Mouse (Mus musculus): ENCODE data around the gene Galnt12. TPM values are rescaled to one million over a fixed set of nuclear protein-coding genes. Genes with fewer than 3 reads are reported as not detected.

Gene Galnt12
- total RNA-seq, 1 experiment = 4.9 TPM

- Histone ChIP-seq H3K9ac (ENCODE audit: insufficient read depth, low read depth, low read length, poor library complexity, severe bottlenecking) (no peak overlapping the region), H3K36me3 (ENCODE audit: control insufficient read depth, insufficient read depth, low read length, poor library complexity, severe bottlenecking) (no peaks in the 10 kb centered on the region), H3K9me3 (ENCODE audit: control insufficient read depth, insufficient read depth, low read depth, low read length) (no peaks in the 10 kb centered on the region), H3K27ac (ENCODE audit: insufficient read depth, low read depth, low read length, poor library complexity, severe bottlenecking) (no peak overlapping the region), H3K4me3 (ENCODE audit: insufficient read depth in 1 of 2, low read depth in 1 of 2, low read length in 2 of 2, poor library complexity in 1 of 2, severe bottlenecking in 1 of 2) (no peak overlapping the region), H3K4me1 (ENCODE audit: control insufficient read depth in 2 of 2, insufficient read depth in 2 of 2, low read length in 2 of 2, poor library complexity in 1 of 2) (peaks cover 0 to 2% of the 10 kb centered on the region in 2 experiments; a peak in 1 of 4 replicates)
- DNase-seq (ENCODE audit: low read depth, low spot score) = no peak
- in situ Hi-C loops (cut with MboI; ENCODE audit: low sequenced_read_pairs in 2 of 2, unreplicated experiment in 2 of 2) = no loop called here
- no peak for TF ChIP-seq CHD2 (IDR thresholded peaks at IDR 0.05; ENCODE audit: low read depth, low read length)
- TF ChIP-seq HCFC1 (IDR thresholded peaks at IDR 0.05; ENCODE audit: borderline replicate concordance, insufficient read depth, low read length) = no peak
- TF ChIP-seq ZNF384 (IDR thresholded peaks at IDR 0.05; ENCODE audit: low read depth, low read length) = no peak
- no peak for TF ChIP-seq MAFK (IDR thresholded peaks at IDR 0.05; ENCODE audit: insufficient read depth, low read depth, low read length)
- TF ChIP-seq ZC3H11A (IDR thresholded peaks at IDR 0.05; ENCODE audit: borderline replicate concordance, low read depth, low read length) = no peak
These were observed 36.1 kb upstream of the Galnt12 start for GRCm38 (mm10) chr4:47055570-47056080.

DNA sequence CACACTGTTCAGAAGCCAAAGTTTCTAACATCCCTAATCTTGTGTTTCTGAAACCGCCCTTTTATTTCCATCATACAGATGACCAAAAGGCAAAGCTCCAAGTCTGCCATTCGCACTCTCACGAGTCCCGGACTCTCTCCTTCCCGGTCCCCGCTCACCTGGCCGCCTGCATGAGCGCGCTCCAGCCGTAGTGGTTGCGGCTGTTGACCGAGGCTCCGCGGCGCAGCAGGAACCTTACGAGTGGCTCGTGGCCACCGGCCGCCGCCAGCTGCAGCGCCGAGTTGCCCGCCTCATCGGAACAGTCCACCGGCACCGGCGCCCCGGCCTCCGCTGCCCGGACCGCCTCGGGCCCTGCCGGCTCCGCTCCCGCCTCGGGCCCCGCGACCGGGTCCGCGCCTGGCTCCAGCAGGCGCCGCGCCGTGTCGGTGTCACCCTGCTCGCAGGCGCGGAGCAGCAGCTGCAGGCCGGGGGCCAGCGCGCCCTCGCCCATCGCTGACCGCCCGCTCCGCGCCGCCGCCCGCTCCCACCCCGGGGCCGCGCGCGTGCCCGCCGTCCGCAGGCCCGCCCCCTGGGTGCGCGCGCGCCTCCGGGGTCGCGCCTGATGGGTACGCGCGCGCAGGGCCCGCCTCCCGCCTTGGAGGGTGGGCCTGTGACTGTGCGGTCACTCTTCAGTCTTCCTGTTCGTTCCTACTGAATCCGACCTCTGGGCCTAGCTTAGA, 34.8 kb upstream of the Galnt12 start, which contains the start of gene Anks6:
Gene Anks6 (minus strand): TSS at position 637 of the 719 bp plus-strand sequence.
- in situ Hi-C loops (cut with MboI; ENCODE audit: low sequenced_read_pairs in 2 of 2, unreplicated experiment in 2 of 2) = no loop called here

GRCm38 (mm10) chr4:47057510-47058325, 34.0 kb upstream of the Galnt12 start:
- TF ChIP-seq HCFC1 (IDR thresholded peaks at IDR 0.05; ENCODE audit: borderline replicate concordance, insufficient read depth, low read length) (no peak), ZC3H11A (IDR thresholded peaks at IDR 0.05; ENCODE audit: borderline replicate concordance, low read depth, low read length) (no peak), MAFK (IDR thresholded peaks at IDR 0.05; ENCODE audit: insufficient read depth, low read depth, low read length) (no peak), ZNF384 (IDR thresholded peaks at IDR 0.05; ENCODE audit: low read depth, low read length) (no peak), CHD2 (IDR thresholded peaks at IDR 0.05; ENCODE audit: low read depth, low read length) (no peak)
- in situ Hi-C loops (cut with MboI; ENCODE audit: low sequenced_read_pairs in 2 of 2, unreplicated experiment in 2 of 2) = no loop called here
- no peaks in the 10 kb centered on the region for H3K9me3 ChIP-seq (ENCODE audit: control insufficient read depth, insufficient read depth, low read depth, low read length)
- no peaks in the 10 kb centered on the region for H3K36me3 ChIP-seq (ENCODE audit: control insufficient read depth, insufficient read depth, low read length, poor library complexity, severe bottlenecking)
- H3K4me3 ChIP-seq (ENCODE audit: insufficient read depth in 1 of 2, low read depth in 1 of 2, low read length in 2 of 2, poor library complexity in 1 of 2, severe bottlenecking in 1 of 2) = peak overlapping the region; percentile 72 to 88
- no peak for DNase-seq (ENCODE audit: low read depth, low spot score)
- peak overlapping the region; percentile 76 for H3K9ac ChIP-seq (ENCODE audit: insufficient read depth, low read depth, low read length, poor library complexity, severe bottlenecking)
- H3K4me1 ChIP-seq (ENCODE audit: control insufficient read depth in 2 of 2, insufficient read depth in 2 of 2, low read length in 2 of 2, poor library complexity in 1 of 2) = no peaks in the 10 kb centered on the region
- H3K27ac ChIP-seq (ENCODE audit: insufficient read depth, low read depth, low read length, poor library complexity, severe bottlenecking) = no peak overlapping the region

More for the DNA sequence above, 34.8 kb upstream of the Galnt12 start, which contains the start of gene Anks6:
- no peak for TF ChIP-seq ZNF384 (IDR thresholded peaks at IDR 0.05; ENCODE audit: low read depth, low read length)
- TF ChIP-seq ZC3H11A (IDR thresholded peaks at IDR 0.05; ENCODE audit: borderline replicate concordance, low read depth, low read length) = no peak
- no peak for TF ChIP-seq CHD2 (IDR thresholded peaks at IDR 0.05; ENCODE audit: low read depth, low read length)
- no peak for TF ChIP-seq HCFC1 (IDR thresholded peaks at IDR 0.05; ENCODE audit: borderline replicate concordance, insufficient read depth, low read length)
- TF ChIP-seq MAFK (IDR thresholded peaks at IDR 0.05; ENCODE audit: insufficient read depth, low read depth, low read length) = no peak
- no peak for DNase-seq (ENCODE audit: low read depth, low spot score)
- H3K36me3 ChIP-seq (ENCODE audit: control insufficient read depth, insufficient read depth, low read length, poor library complexity, severe bottlenecking) = no peaks in the 10 kb centered on the region
- H3K9me3 ChIP-seq (ENCODE audit: control insufficient read depth, insufficient read depth, low read depth, low read length) = no peaks in the 10 kb centered on the region
- H3K27ac ChIP-seq (ENCODE audit: insufficient read depth, low read depth, low read length, poor library complexity, severe bottlenecking) = no peak within 1 kb of the TSS
- H3K4me3 ChIP-seq (ENCODE audit: insufficient read depth in 1 of 2, low read depth in 1 of 2, low read length in 2 of 2, poor library complexity in 1 of 2, severe bottlenecking in 1 of 2) = peak within 1 kb of the TSS; percentile 74 to 88
- peak within 1 kb of the TSS; percentile 77 for H3K9ac ChIP-seq (ENCODE audit: insufficient read depth, low read depth, low read length, poor library complexity, severe bottlenecking)
- no peaks in the 10 kb centered on the region for H3K4me1 ChIP-seq (ENCODE audit: control insufficient read depth in 2 of 2, insufficient read depth in 2 of 2, low read length in 2 of 2, poor library complexity in 1 of 2)

DNA sequence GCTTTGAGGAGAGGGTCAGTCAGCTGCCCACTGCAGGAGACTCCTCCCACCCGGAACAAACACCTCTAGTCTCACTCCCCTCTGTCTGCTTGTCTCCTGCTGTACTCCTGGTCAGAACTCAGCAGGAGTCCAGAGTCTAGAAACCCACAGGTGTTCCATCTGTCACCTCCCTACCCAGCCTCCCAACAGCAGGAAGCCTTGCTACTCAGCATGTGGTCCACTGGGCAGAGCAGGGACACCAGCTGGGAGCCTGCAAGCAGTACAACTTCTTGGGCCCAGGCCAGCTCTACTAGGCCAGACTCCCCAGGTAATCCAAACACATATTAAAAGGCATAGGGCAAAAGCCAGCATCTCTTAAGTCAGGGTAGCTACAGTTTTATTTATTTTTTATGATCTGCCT, 30.8 kb upstream of the Galnt12 start:
- no peak for DNase-seq (ENCODE audit: low read depth, low spot score)

More for the DNA sequence above, 30.8 kb upstream of the Galnt12 start:
- no peak overlapping the region for H3K4me3 ChIP-seq (ENCODE audit: insufficient read depth in 1 of 2, low read depth in 1 of 2, low read length in 2 of 2, poor library complexity in 1 of 2, severe bottlenecking in 1 of 2)
- no peaks in the 10 kb centered on the region for H3K9me3 ChIP-seq (ENCODE audit: control insufficient read depth, insufficient read depth, low read depth, low read length)
- in situ Hi-C loops (cut with MboI; ENCODE audit: low sequenced_read_pairs in 2 of 2, unreplicated experiment in 2 of 2) = no loop called here
- no peaks in the 10 kb centered on the region for H3K4me1 ChIP-seq (ENCODE audit: control insufficient read depth in 2 of 2, insufficient read depth in 2 of 2, low read length in 2 of 2, poor library complexity in 1 of 2)
- H3K9ac ChIP-seq (ENCODE audit: insufficient read depth, low read depth, low read length, poor library complexity, severe bottlenecking) = no peak overlapping the region
- no peaks in the 10 kb centered on the region for H3K36me3 ChIP-seq (ENCODE audit: control insufficient read depth, insufficient read depth, low read length, poor library complexity, severe bottlenecking)
- TF ChIP-seq HCFC1 (IDR thresholded peaks at IDR 0.05; ENCODE audit: borderline replicate concordance, insufficient read depth, low read length) = no peak
- no peak for TF ChIP-seq MAFK (IDR thresholded peaks at IDR 0.05; ENCODE audit: insufficient read depth, low read depth, low read length)
- TF ChIP-seq ZNF384 (IDR thresholded peaks at IDR 0.05; ENCODE audit: low read depth, low read length) = no peak
- no peak for TF ChIP-seq ZC3H11A (IDR thresholded peaks at IDR 0.05; ENCODE audit: borderline replicate concordance, low read depth, low read length)
- TF ChIP-seq CHD2 (IDR thresholded peaks at IDR 0.05; ENCODE audit: low read depth, low read length) = no peak
- H3K27ac ChIP-seq (ENCODE audit: insufficient read depth, low read depth, low read length, poor library complexity, severe bottlenecking) = no peak overlapping the region
